Mouse (Mus musculus): ENCODE measurements around the gene Rlim.

GRCm38 (mm10) chrX:103994741-103995140 is 13.7 kb upstream of the Rlim start:
- TF ChIP-seq CTCF (IDR thresholded peaks at IDR 0.05; ENCODE audit: low read depth) (no peak), EP300 (IDR thresholded peaks at IDR 0.05; ENCODE audit: low read depth) (no peak)

All from heart, postnatal 0 days (tissue).